Mouse (Mus musculus) embryonic facial prominence, embryonic 11.5 days (tissue): Measurements from ENCODE around the gene Bcl2. TPM values are rescaled to one million over a fixed set of nuclear protein-coding genes. Genes with fewer than 3 reads are reported as not detected.
"Not testable (repeated sequence)": the region's sequence is repeated elsewhere in the genome, so short reads cannot be mapped to it uniquely, and the experiment has no call there.

Source experiments
- ATAC-seq: fragments of 200-750 bp; cut with Nextera tagmentation; replicated peaks from 2 replicates; pipeline ENCODE4 v1.8.0; 2017; ENCODE audit warnings: low read depth; ENCODE audit not compliant: insufficient number of reproducible peaks, low FRiP score, low TSS enrichment
- DNase-seq: peaks from one replicate; pipeline ENCODE4 v3.0.0-alpha.2; 2015; ENCODE audit warnings: low spot score
- H3K27ac ChIP-seq: fragments of 300-500 bp; sonication (generic); replicated peaks from 2 replicates; pipeline ENCODE4 v1.5.1; 2014; ENCODE audit warnings: mild to moderate bottlenecking, low read depth, low read length, control low read depth
- H3K27me3 ChIP-seq: fragments of 300-500 bp; sonication (generic); 2 replicates; pipeline ENCODE4 v1.6.1; 2014; ENCODE audit warnings: mild to moderate bottlenecking, low read length, moderate library complexity, mixed read lengths; ENCODE audit not compliant: control insufficient read depth, insufficient read depth
- H3K36me3 ChIP-seq: fragments of 300-500 bp; sonication (generic); replicated peaks from 2 replicates; pipeline ENCODE4 v1.6.1; 2014; ENCODE audit warnings: low read depth, mild to moderate bottlenecking, low read length, moderate library complexity, mixed read lengths; ENCODE audit not compliant: control insufficient read depth, insufficient read depth
- H3K4me1 ChIP-seq: fragments of 300-500 bp; sonication (generic); 2 replicates; pipeline ENCODE4 v1.6.1; 2014; ENCODE audit warnings: low read length, mixed read lengths; ENCODE audit not compliant: control insufficient read depth, insufficient read depth
- H3K4me2 ChIP-seq: fragments of 300-500 bp; sonication (generic); 2 replicates; pipeline ENCODE4 v1.6.1; 2014; ENCODE audit warnings: low read depth, mild to moderate bottlenecking, control low read depth, low read length, moderate library complexity
- H3K4me3 ChIP-seq: fragments of 300-500 bp; sonication (generic); 2 replicates; pipeline ENCODE4 v1.5.1; 2014; ENCODE audit warnings: low read depth, low read length, control low read depth
- H3K9ac ChIP-seq: fragments of 300-500 bp; sonication (generic); replicated peaks from 2 replicates; pipeline ENCODE4 v1.6.1; 2014; ENCODE audit warnings: mild to moderate bottlenecking, control low read depth, low read length
- H3K9me3 ChIP-seq: fragments of 300-500 bp; sonication (generic); replicated peaks from 2 replicates; pipeline ENCODE4 v1.6.1; 2016; ENCODE audit warnings: mild to moderate bottlenecking, low read length, inconsistent platforms, mixed read lengths; ENCODE audit not compliant: control insufficient read depth
- WGBS: fragments of 180-500 bp; shearing (Covaris S2); extraction: QIAGEN DNeasy Blood & Tissue Kit; methylation state at CpG from one replicate; pipeline ENCODE4 v1.1.7; 2014; 5-methylcytosine and 5-hydroxymethylcytosine counted together
- polyA plus RNA-seq: library from polyadenylated mRNA; unstranded; fragments of >200 nt; fragmentation: Nextera tagmentation; extraction: Ambion mirVana; gene quantifications from 2 replicates; pipeline ENCODE4 v1.2.1, GENCODE M21; 2014

The Bcl2 gene
- polyA plus RNA-seq, 1 experiment from 2014 or later, result 7.1 TPM

DNA sequence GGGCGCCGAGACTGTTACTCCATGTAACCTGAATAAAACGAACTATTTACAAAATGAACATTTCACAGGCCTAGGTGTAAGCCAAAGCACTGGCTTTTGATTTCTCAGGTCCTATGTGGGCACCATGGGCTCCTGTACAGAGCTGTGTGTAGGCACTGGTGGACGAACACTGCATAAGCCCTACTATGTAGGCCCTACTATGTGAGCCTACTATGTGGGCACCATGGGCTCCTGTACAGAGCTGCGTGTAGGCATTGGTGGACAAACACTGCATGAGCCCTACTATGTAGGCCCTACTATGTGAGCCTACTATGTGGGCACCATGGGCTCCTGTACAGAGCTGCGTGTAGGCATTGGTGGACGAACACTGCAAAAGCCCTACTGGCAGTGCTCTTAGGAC lies 3.7 kb upstream of the Bcl2 start:
- not testable (repeated sequence) for ATAC-seq, H3K9me3 ChIP-seq, H3K27ac ChIP-seq

DNA sequence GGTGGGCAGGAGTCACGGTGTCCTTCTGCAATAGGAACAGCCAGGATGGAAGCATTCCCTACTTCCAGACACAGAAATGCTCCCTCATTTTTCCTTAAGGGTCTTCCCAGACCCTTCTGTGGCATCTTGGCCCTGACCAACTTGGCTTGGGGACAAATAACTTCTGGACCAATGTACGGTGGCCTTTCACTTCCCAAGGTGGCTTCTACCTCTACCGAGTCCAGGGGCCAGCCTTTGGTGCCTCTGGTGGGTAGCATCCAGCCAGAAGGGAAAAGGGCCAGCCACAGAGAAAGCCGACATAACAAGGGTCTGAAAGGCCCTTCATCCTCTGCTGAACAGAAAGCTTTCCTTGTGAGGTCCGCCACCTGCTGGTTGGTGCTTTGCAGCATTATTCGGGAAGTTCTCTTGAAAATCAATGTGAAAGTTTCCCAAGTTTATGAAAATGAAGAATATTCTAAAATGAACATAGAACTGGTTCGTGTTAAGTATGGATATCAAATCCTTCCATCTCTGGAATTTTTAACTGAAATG lies 3.1 kb upstream of the Bcl2 start:
- Histone ChIP-seq H3K27ac (no peak overlapping the region), H3K9me3 (no peaks in the 10 kb centered on the region), H3K4me2 (no peak overlapping the region), H3K9ac (peak overlapping the region; percentile 4; the same call in 1 of the 2 replicates), H3K27me3 (no peaks in the 10 kb centered on the region), H3K4me3 (no peak overlapping the region), H3K4me1 (peaks cover 4% of the 10 kb centered on the region; the same call in 1 of the 2 replicates), H3K36me3 (no peaks in the 10 kb centered on the region)
- DNase-seq, result peak; percentile 86
- no peak for ATAC-seq
- 34% methylated on average over 7 of the region's 7 CpGs for WGBS

More for the DNA sequence above, 3.7 kb upstream of the Bcl2 start:
- 75% methylated on average over 7 of the region's 7 CpGs for WGBS
- not testable (repeated sequence) for H3K36me3 ChIP-seq, H3K4me1 ChIP-seq, H3K4me2 ChIP-seq, H3K27me3 ChIP-seq, H3K4me3 ChIP-seq, H3K9ac ChIP-seq, DNase-seq

DNA sequence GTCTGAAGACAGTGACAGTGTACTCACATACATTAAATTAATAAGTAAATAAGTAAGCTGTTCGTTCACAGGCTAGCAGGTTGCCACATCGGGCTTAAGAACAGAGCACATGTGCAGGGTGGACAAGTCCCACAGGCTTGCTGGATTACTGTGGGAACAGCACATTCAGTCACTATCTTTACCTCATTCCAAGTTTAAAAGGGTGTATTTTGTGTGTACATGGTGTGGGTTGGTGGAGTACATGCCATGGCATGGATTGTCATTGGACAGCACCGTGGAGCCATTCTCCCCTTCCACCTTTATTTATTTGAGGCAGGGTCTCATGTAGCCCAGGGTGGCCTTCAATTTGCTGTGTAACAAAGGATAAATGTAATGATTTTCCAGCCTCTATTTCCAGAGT lies 2.1 kb upstream of the Bcl2 start:
- no peak overlapping the region for H3K27ac ChIP-seq
- 91% methylated on average over 3 of the region's 3 CpGs for WGBS
- H3K9ac ChIP-seq, result no peak overlapping the region
- no peak for DNase-seq
- H3K4me3 ChIP-seq, result no peak overlapping the region
- peaks cover 4% of the 10 kb centered on the region; the same call in 1 of the 2 replicates for H3K4me1 ChIP-seq
- no peak for ATAC-seq
- H3K36me3 ChIP-seq, result no peaks in the 10 kb centered on the region
- H3K27me3 ChIP-seq, result no peaks in the 10 kb centered on the region
- no peaks in the 10 kb centered on the region for H3K9me3 ChIP-seq
- H3K4me2 ChIP-seq, result no peak overlapping the region

DNA sequence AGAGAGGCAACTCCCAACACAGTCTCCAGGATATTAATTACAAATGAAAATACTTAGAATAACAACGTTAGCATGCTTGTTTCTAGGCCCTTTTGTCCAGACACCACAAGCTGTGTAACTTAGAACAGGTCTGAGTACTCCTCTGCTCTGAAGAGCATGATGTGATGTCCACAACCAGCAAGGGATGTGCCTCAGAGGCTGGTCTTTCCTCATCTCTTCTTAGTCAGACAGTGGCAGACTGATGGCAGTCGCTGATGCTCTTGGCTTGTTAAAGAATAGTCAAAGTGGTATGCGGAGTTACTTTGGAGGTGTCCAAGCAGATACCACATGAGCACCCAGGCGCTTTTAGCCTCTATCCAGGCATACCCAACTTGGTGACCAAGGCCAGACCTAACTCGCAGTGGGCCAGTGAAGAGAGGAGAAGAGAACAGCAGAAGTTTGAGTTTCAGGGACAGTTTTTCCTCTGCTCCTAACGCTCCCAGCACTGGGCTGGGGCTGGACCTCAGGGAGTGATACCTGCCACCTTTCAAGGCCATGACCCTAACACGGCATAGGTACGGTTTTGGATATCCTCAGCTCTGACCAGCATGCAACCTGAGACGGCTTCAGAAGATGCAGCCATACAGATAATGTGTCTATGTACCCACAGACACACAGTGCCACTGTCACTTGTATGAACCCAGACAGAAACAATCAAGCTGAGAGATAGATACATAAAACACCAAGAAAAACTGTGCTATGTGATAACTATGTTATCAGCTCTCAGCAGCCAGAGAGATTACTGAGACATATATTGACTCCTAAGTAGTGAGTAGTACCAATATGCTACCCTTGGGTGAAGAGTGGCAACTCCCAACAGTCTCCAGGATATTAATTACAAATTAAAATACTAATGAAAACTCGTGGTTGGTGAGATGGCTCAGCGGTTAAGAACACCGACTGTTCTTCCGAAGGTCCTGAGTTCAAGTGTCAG lies 1.3 kb upstream of the Bcl2 start:
- DNase-seq (no peak), ATAC-seq (no peak)
- H3K36me3 ChIP-seq, result no peaks in the 10 kb centered on the region
- no peak overlapping the region for H3K4me2 ChIP-seq
- H3K4me3 ChIP-seq, result no peak overlapping the region
- no peaks in the 10 kb centered on the region for H3K27me3 ChIP-seq
- WGBS, result 82% methylated on average over 13 of the region's 13 CpGs
- no peak overlapping the region for H3K9ac ChIP-seq
- H3K27ac ChIP-seq, result no peak overlapping the region
- peaks cover 4% of the 10 kb centered on the region; the same call in 1 of the 2 replicates for H3K4me1 ChIP-seq
- no peaks in the 10 kb centered on the region for H3K9me3 ChIP-seq

DNA sequence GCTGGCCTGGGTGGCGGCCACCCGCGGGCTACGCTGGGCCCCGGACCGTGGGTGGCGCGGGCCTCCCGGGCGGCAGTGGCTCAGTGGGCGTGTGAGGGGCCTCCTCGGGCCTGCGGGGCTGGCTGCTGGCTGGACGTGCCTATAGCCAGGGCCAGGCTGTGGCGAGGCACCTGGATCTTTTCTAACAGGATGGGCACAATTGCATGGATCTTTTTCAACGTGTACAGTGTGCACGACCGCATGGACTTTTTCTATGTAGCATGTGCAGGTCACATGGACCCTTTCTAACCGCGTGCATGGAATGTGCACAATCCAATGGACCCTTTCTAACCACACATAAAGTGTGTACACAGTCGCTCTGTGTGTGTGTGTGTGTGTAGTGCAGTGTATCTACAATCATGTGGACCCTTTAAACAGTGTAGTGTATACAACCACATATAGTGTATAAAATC lies 482 bp upstream of the Bcl2 start:
- H3K27ac ChIP-seq, result peak overlapping the region; percentile 77
- DNase-seq, result peak; percentile 57
- peak overlapping the region; percentile 89 for H3K4me2 ChIP-seq
- peak overlapping the region; percentile 66 for H3K4me3 ChIP-seq
- no peaks in the 10 kb centered on the region for H3K9me3 ChIP-seq
- H3K36me3 ChIP-seq, result no peaks in the 10 kb centered on the region
- WGBS, result 5% methylated on average over 21 of the region's 21 CpGs
- peak overlapping the region; percentile 90 for H3K9ac ChIP-seq
- ATAC-seq, result peak; percentile 75
- H3K27me3 ChIP-seq, result no peaks in the 10 kb centered on the region
- H3K4me1 ChIP-seq, result peaks cover 4% of the 10 kb centered on the region; the same call in 1 of the 2 replicates

DNA sequence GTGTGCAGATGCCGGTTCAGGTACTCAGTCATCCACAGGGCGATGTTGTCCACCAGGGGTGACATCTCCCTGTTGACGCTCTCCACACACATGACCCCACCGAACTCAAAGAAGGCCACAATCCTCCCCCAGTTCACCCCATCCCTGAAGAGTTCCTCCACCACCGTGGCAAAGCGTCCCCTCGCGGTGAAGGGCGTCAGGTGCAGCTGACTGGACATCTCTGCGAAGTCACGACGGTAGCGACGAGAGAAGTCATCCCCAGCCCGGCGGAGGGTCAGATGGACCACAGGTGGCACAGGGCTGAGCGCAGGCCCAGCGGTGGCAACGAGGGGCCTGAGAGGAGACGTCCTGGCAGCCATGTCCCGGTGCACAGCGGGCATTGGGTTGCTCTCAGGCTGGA lies 1.7 kb downstream of the Bcl2 start:
- H3K4me3 ChIP-seq, result peak overlapping the region; percentile 66
- no peak overlapping the region for H3K27ac ChIP-seq
- no peak for ATAC-seq
- no peaks in the 10 kb centered on the region for H3K36me3 ChIP-seq
- H3K4me2 ChIP-seq, result peak overlapping the region; percentile 89
- no peaks in the 10 kb centered on the region for H3K27me3 ChIP-seq
- H3K9ac ChIP-seq, result peak overlapping the region; percentile 44
- H3K4me1 ChIP-seq, result peaks cover 4% of the 10 kb centered on the region; the same call in 1 of the 2 replicates
- 10% methylated on average over 22 of the region's 22 CpGs for WGBS
- H3K9me3 ChIP-seq, result no peaks in the 10 kb centered on the region
- DNase-seq, result peak; percentile 50

DNA sequence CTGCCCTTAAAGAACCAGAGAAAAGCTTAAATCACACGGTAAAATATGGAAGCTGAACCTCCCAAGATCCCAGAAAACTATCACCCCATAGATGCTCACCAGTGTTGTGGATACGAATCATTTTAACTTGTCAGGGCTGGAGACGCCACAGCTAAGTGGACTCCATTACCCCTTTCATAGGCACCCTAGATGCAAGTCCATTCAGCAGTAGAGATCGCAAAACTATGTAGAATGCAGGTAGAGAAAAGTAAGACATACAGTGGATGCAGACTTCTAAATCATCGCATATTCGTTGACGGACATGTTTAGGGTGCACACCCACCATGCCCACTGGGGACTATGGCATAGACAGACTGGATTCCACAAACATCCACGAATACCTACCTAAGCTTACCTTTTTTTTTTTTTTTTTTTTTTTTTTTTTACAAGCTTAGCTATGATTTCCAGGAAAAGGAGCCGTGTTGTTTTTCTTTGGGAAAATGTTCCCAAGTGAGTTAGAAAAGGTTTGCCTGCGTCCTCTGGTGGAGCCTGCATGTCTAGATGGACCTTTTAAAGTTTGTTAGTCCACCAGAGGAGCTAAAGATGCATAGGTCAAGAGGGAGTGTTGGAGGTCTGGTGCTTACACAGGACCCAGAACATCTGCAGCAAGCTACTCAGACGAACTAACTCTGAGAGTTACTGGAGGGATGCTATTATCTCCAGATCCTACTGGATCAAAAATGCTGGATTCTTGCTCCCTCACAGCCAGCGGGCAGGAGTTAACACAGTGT lies 2.5 kb downstream of the Bcl2 start:
- ATAC-seq (no peak), DNase-seq (no peak)
- Histone ChIP-seq H3K36me3 (no peaks in the 10 kb centered on the region), H3K9me3 (no peaks in the 10 kb centered on the region), H3K4me1 (peaks cover 4% of the 10 kb centered on the region; the same call in 1 of the 2 replicates), H3K27me3 (no peaks in the 10 kb centered on the region), H3K4me3 (peak overlapping the region; percentile 66), H3K9ac (no peak overlapping the region; the same call in 1 of the 2 replicates), H3K27ac (no peak overlapping the region), H3K4me2 (peak overlapping the region; percentile 89)
- WGBS, result 69% methylated on average over 12 of the region's 12 CpGs
